Comparison of ENCODE assay signal across 12 mouse cellular contexts in genomic region chr6:136490516-136491475, GRCm38 (mm10). TPM values are rescaled to one million over a fixed set of nuclear protein-coding genes. Genes with fewer than 3 reads are reported as not detected.
DNase-seq lines count a peak whose midpoint lies in the region; ATAC-seq and TF ChIP-seq lines count a peak whose summit lies in the region.
"Had no signal": no experiment of that assay in that cellular context is flagged by ENCODE, and none has a peak within 500 bp of the region (broad histone marks: within the 10 kb centered on the region; RNA-seq: fewer than 3 reads in every experiment).

No protein-coding gene starts in this region.

- peak; percentile 38 for ATAC-seq in inflammation-experienced regulatory T-cells, adult 6 months
- ATAC-seq in stomach, postnatal 0 days (ENCODE audit: low FRiP score, low TSS enrichment): no peak
- ATAC-seq: Patski had no signal

- intact Hi-C loops in gastrocnemius, postnatal 14 days (cut with DNase I; ENCODE audit: low total_unique reads): no loop called here

- H3K36me3 ChIP-seq in stomach, postnatal 0 days (ENCODE audit: control insufficient read depth, insufficient read depth, low read length): no peaks in the 10 kb centered on the region
- H3K36me3 ChIP-seq: liver, embryonic 15.5 days; midbrain, embryonic 12.5 days had no signal

- H3K27me3 ChIP-seq in stomach, postnatal 0 days (ENCODE audit: control insufficient read depth, insufficient read depth, low read length): no peaks in the 10 kb centered on the region
- H3K27me3 ChIP-seq: liver, embryonic 15.5 days; midbrain, embryonic 12.5 days; Patski had no signal

- peak; percentile 20 for DNase-seq in adrenal gland, postnatal 14 days
- no peak for DNase-seq in adrenal gland, postnatal 36 days
- DNase-seq in CD8-positive naive resting alpha-beta T cell, adult 2 months (ENCODE audit: low read depth in 2 of 2, low spot score in 2 of 2): peak; percentile 39 to 47
- DNase-seq in stomach, postnatal 0 days (ENCODE audit: low spot score): no peak
- DNase-seq in ovary, postnatal 36 days (ENCODE audit: low spot score): no peak
- no peak for DNase-seq in gastrocnemius, postnatal 14 days
- DNase-seq in right cerebral cortex, postnatal 4 days: no peak
- DNase-seq: cerebellum, postnatal 36 days had no signal

- no peak overlapping the region for H3K9ac ChIP-seq in stomach, postnatal 0 days (ENCODE audit: low read length)
- H3K9ac ChIP-seq: liver, embryonic 15.5 days; midbrain, embryonic 12.5 days had no signal

- 0 out of 2 replicates have a peak, but pooled peaks cover 2% of the 10 kb centered on the region for H3K4me1 ChIP-seq in stomach, postnatal 0 days (replicated peaks; ENCODE audit: control insufficient read depth, insufficient read depth)

- peak overlapping the region; percentile 82 for H3K27ac ChIP-seq in stomach, postnatal 0 days (replicated peaks)
- H3K27ac ChIP-seq: liver, embryonic 15.5 days; midbrain, embryonic 12.5 days had no signal

- no peak for TF ChIP-seq CTCF in stomach, postnatal 0 days (IDR thresholded peaks at IDR 0.05; ENCODE audit: low read depth)

- H3K9me3 ChIP-seq in stomach, postnatal 0 days (ENCODE audit: control insufficient read depth, low read length): no peaks in the 10 kb centered on the region
- H3K9me3 ChIP-seq: liver, embryonic 15.5 days; midbrain, embryonic 12.5 days had no signal

- no peak overlapping the region for H3K4me2 ChIP-seq in stomach, postnatal 0 days (replicated peaks; ENCODE audit: low read depth)
- H3K4me2 ChIP-seq: liver, embryonic 15.5 days; midbrain, embryonic 12.5 days had no signal

- WGBS in stomach, postnatal 0 days: 51% methylated on average over 6 of the region's 6 CpGs

- no peak overlapping the region for H3K4me3 ChIP-seq in stomach, postnatal 0 days (ENCODE audit: low read depth, low read length)
- H3K4me3 ChIP-seq: liver, embryonic 15.5 days; midbrain, embryonic 12.5 days had no signal

- TF ChIP-seq EP300 in stomach, postnatal 0 days (optimal IDR thresholded peaks at IDR 0.05): no peak

RNA-seq across cellular contexts. Expression of gene Atf7ip, which starts 15.2 kb away (rescaled TPM):
- total RNA-seq in adrenal gland, postnatal 14 days (2021): 82.0 and 103 TPM in 2 replicates
- total RNA-seq in adrenal gland, postnatal 36 days (2021): 10 to 100 TPM; 54.0 to 74.3 TPM
- 10 to 100 TPM; 79.8 to 94.2 (median 91.2) TPM for polyA plus RNA-seq in inflammation-experienced regulatory T-cells, adult 6 months (2017; shearing (Covaris generic))
- 8.4 and 9.5 TPM in 2 replicates for polyA plus RNA-seq in stomach, postnatal 0 days (2015; fragmentation: Nextera tagmentation; extraction: Ambion mirVana)
- total RNA-seq in gastrocnemius, postnatal 14 days (2021): 10 to 100 TPM; 32.8 to 51.9 TPM

Comparison
In these comparisons a context has a peak if more than half of its experiments do, and no peak if none do; other contexts are left out.
1. DNase-seq: peak in adrenal gland, postnatal 14 days (single experiment) and CD8-positive naive resting alpha-beta T cell, adult 2 months (2 of 2); none in adrenal gland, postnatal 36 days (0 of 2), stomach, postnatal 0 days (single experiment), ovary, postnatal 36 days (single experiment), gastrocnemius, postnatal 14 days (single experiment) and right cerebral cortex, postnatal 4 days (single experiment).